Mouse (Mus musculus): ENCODE measurements around the gene Snx6.
"Not testable (repeated sequence)": the region's sequence is repeated elsewhere in the genome, so short reads cannot be mapped to it uniquely, and the experiment has no call there.

The Snx6 gene

DNA sequence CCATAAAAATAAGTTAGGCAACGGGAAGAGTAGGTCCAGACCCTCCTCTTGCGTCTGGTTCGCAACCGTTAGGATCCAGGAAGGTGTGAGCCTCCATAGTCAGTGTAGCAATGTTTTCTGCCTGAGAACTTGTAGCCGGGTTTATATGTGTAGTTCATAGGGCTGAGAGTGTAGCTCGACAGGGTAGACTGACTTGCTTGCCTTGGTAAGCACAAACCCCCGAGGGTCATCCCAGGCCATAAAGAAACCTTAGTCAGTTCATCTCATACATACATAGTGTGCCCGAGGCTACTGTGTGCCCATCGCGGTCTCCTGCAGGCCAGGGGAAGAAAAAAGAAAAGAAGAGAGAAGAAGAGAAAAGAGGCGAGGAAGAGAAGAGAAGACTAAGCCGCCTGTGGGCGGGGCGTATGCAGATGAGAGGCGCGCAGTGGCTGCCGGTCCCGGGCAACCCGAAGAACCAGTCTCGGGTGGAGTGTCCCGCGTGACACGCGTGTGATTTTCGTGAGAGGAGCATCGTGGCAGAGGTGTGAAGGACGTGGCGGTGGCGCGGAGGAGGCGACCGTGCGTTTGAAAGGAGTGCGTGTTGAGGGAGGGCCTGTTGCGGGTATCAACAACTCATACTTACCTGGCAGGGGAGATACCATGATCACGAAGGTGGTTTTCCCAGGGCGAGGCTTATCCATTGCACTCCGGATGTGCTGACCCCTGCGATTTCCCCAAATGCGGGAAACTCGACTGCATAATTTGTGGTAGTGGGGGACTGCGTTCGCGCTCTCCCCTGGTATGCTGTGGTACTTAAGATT is 85.6 kb downstream of the Snx6 start:
- DNase-seq (ENCODE audit: low read depth) = not testable (repeated sequence)

DNA sequence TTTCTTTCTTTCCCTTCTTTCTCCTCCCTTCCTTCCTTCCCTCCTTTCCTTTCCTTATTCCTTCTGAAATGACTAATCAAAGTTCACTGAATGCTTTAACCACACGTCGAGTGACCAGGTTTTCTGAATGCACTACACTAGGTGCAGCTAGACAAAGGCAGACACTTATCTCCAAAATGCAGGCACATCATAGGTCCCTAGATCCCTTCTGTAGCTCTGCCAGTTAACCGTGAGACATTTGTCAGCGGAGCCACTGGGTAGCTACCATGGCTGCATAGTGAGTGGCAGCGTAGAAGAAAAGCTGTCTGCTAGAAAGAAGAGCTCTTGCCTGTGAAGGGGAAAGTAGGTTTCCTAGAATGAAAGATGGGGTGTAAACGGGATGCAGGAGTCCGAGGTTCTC is 96.1 kb downstream of the Snx6 start:
- DNase-seq (ENCODE audit: low read depth) = no peak

DNA sequence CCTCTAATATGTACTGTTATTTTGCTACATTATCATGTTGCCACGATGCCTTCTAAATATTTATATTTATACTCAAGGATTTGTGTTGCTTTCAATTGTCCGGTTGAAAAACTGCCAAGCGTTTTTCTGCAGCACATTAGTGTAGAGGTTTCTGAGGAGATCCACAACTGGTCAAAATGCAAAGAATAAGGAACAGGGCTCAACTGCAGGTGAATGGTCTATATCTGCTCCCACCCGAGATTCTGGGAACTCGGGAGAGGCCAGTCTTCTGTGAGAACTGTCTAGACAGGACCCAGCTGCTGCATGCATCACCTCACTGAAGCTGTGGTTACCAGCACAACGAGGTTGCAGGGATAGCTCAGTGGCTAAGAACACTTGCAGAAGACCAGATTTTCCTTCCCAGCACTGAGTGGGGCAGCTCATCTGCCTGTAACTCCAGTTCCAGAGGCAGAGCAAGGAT is 97.7 kb downstream of the Snx6 start:
- peak; percentile 28 for DNase-seq (ENCODE audit: low read depth)

DNA sequence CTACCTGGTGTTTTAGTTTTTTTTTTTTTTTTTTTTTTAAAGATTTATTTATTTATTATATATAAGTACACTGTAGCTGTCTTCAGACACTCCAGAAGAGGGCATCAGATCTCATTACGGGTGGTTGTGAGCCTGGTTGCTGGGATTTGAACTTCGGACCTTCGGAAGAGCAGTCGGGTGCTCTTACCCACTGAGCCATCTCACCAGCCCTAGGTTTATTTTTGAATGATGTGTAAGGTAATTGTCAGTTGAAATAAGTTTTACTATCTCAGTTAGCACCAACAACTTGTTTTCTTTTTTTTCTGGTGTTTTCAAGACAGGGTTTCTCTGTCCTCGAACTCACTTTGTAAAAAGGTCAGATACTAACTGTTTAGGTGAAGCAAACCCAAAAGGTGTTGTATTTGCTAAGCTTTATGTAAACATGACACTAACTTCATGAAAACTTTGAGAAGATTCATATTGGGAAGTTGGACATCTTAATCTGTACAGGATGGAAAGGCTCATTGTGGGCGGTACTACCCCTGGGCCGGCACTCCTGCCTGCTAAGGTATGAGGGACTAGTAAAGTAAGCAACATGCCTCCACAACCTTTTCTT is 98.4 kb downstream of the Snx6 start:
- DNase-seq (ENCODE audit: low read depth) = peak; percentile 78

All from naive thymus-derived CD4-positive, alpha-beta T cell, adult 2 months (primary cell).